Mouse (Mus musculus): ENCODE measurements around the gene Mea1.

Gene Mea1

GRCm38 (mm10) chr17:46706375-46707089 lies 27.9 kb downstream of the Mea1 start:
- DNase-seq: no peak

GRCm38 (mm10) chr17:46710959-46711597 lies 32.5 kb downstream of the Mea1 start, which contains the start of gene Pex6:
Gene Pex6, plus strand, starts transcription at chr17:46711463.
- DNase-seq: peak; percentile 97

GRCm38 (mm10) chr17:46711612-46712271 lies 33.1 kb downstream of the Mea1 start:
- peak; percentile 24 for DNase-seq

GRCm38 (mm10) chr17:46712442-46712841 lies 33.8 kb downstream of the Mea1 start:
- DNase-seq: no peak

- no peak for DNase-seq
Measured at GRCm38 (mm10) chr17:46713849-46714248, 35.3 kb downstream of the Mea1 start.

GRCm38 (mm10) chr17:46714756-46715481 lies 36.3 kb downstream of the Mea1 start:
- no peak for DNase-seq

GRCm38 (mm10) chr17:46721077-46721476 lies 42.5 kb downstream of the Mea1 start:
- no peak for DNase-seq

GRCm38 (mm10) chr17:46724477-46725084 lies 46.0 kb downstream of the Mea1 start:
- DNase-seq: no peak

GRCm38 (mm10) chr17:46725273-46725672 lies 46.7 kb downstream of the Mea1 start:
- peak; percentile 80 for DNase-seq

GRCm38 (mm10) chr17:46725731-46726645 lies 47.4 kb downstream of the Mea1 start:
- DNase-seq: no peak

GRCm38 (mm10) chr17:46727271-46727670 lies 48.7 kb downstream of the Mea1 start:
- DNase-seq: no peak

- DNase-seq: peak; percentile 30
Measured at GRCm38 (mm10) chr17:46728021-46728420, 49.4 kb downstream of the Mea1 start.

GRCm38 (mm10) chr17:46728496-46728895 lies 49.9 kb downstream of the Mea1 start:
- DNase-seq: no peak

- peak; percentile 20 for DNase-seq
Measured at GRCm38 (mm10) chr17:46728904-46729318, 50.3 kb downstream of the Mea1 start, which contains the start of gene Gnmt. Gene Gnmt, minus strand, starts transcription at chr17:46729168.

Data from retina, postnatal 1 day (tissue).